In genomic region chr2:38142905-38143304, GRCm38 (mm10) we compare ENCODE assay signal across 20 mouse cellular contexts.
DNase-seq lines count a peak whose midpoint lies in the region; ATAC-seq lines count a peak whose summit lies in the region.
"Had no signal": no experiment of that assay in that cellular context is flagged by ENCODE, and none has a peak within 500 bp of the region (broad histone marks: within the 10 kb centered on the region; RNA-seq: fewer than 3 reads in every experiment).

No protein-coding gene starts in this region.

- WGBS in liver, embryonic 13.5 days (ENCODE audit: insufficient replicate concordance): 38% methylated on average over 5 of the region's 5 CpGs
- 51% methylated on average over 5 of the region's 5 CpGs for WGBS in liver, embryonic 11.5 days
- 15% methylated on average over 5 of the region's 5 CpGs for WGBS in forebrain, embryonic 16.5 days

- peak; percentile 23 for DNase-seq in embryo, embryonic 11 days
- no peak for DNase-seq in embryo, embryonic 10 days (ENCODE audit: low spot score)
- DNase-seq in liver, embryonic 13.5 days: no peak
- no peak for DNase-seq in liver, embryonic 11.5 days (ENCODE audit: low spot score)
- no peak for DNase-seq in ovary, postnatal 14 days (ENCODE audit: low spot score)
- no peak for DNase-seq in cerebellum, adult 8-10 months
- no peak for DNase-seq in layer of hippocampus, postnatal 14 days (ENCODE audit: low spot score in 2 of 2)
- DNase-seq: adrenal gland, postnatal 10 days; cerebellum, postnatal 14 days; gastrocnemius, adult 2 months; heart, adult 18-20 months; thymus, postnatal 14 days had no signal

- H3K9ac ChIP-seq in liver, embryonic 13.5 days: no peak overlapping the region
- no peak overlapping the region for H3K9ac ChIP-seq in liver, embryonic 11.5 days (ENCODE audit: low read depth, low read length)
- 0 out of 2 replicates have a peak overlapping the region, but pooled peaks have one; percentile 5 for H3K9ac ChIP-seq in forebrain, embryonic 16.5 days (replicated peaks; ENCODE audit: low read depth, low read length)
- H3K9ac ChIP-seq: embryonic facial prominence, embryonic 15.5 days; heart, embryonic 13.5 days; liver, embryonic 14.5 days; neural tube, embryonic 12.5 days had no signal

- no peak for ATAC-seq in liver, embryonic 13.5 days (ENCODE audit: low read depth)
- ATAC-seq in liver, embryonic 11.5 days (replicated peaks; ENCODE audit: low FRiP score): no peak
- peak; percentile 32 for ATAC-seq in forebrain, embryonic 16.5 days
- ATAC-seq: hindbrain, embryonic 16.5 days; intestine, embryonic 16.5 days had no signal

- H3K9me3 ChIP-seq in liver, embryonic 13.5 days (replicated peaks): no peaks in the 10 kb centered on the region
- no peaks in the 10 kb centered on the region for H3K9me3 ChIP-seq in liver, embryonic 11.5 days (ENCODE audit: control insufficient read depth, low read length)
- H3K9me3 ChIP-seq in forebrain, embryonic 16.5 days (ENCODE audit: control insufficient read depth, low read length): no peaks in the 10 kb centered on the region
- H3K9me3 ChIP-seq: embryonic facial prominence, embryonic 15.5 days; heart, embryonic 13.5 days; neural tube, embryonic 12.5 days had no signal

- no peak overlapping the region for H3K4me2 ChIP-seq in liver, embryonic 13.5 days
- no peak overlapping the region for H3K4me2 ChIP-seq in liver, embryonic 11.5 days
- H3K4me2 ChIP-seq in forebrain, embryonic 16.5 days (ENCODE audit: low read length): 0 out of 2 replicates have a peak overlapping the region, but pooled peaks have one; percentile 3
- H3K4me2 ChIP-seq: embryonic facial prominence, embryonic 15.5 days; heart, embryonic 13.5 days; neural tube, embryonic 12.5 days had no signal

- no peaks in the 10 kb centered on the region for H3K27me3 ChIP-seq in liver, embryonic 13.5 days
- no peaks in the 10 kb centered on the region for H3K27me3 ChIP-seq in liver, embryonic 11.5 days (replicated peaks; ENCODE audit: control insufficient read depth, insufficient read depth, low read length)
- H3K27me3 ChIP-seq in forebrain, embryonic 16.5 days (replicated peaks; ENCODE audit: control insufficient read depth, insufficient read depth, low read length): no peaks in the 10 kb centered on the region
- H3K27me3 ChIP-seq: embryonic facial prominence, embryonic 15.5 days; heart, embryonic 13.5 days; neural tube, embryonic 12.5 days had no signal

- no peaks in the 10 kb centered on the region for H3K36me3 ChIP-seq in liver, embryonic 13.5 days
- H3K36me3 ChIP-seq in liver, embryonic 11.5 days (ENCODE audit: control insufficient read depth, insufficient read depth, low read length): no peaks in the 10 kb centered on the region
- H3K36me3 ChIP-seq in forebrain, embryonic 16.5 days (ENCODE audit: control insufficient read depth, insufficient read depth): no peaks in the 10 kb centered on the region
- H3K36me3 ChIP-seq: embryonic facial prominence, embryonic 15.5 days; heart, embryonic 13.5 days; neural tube, embryonic 12.5 days had no signal

- H3K4me3 ChIP-seq in liver, embryonic 13.5 days (replicated peaks): no peak overlapping the region
- H3K4me3 ChIP-seq in liver, embryonic 11.5 days (ENCODE audit: low read depth, low read length): no peak overlapping the region
- H3K4me3 ChIP-seq in forebrain, embryonic 16.5 days (replicated peaks; ENCODE audit: low read length): no peak overlapping the region
- H3K4me3 ChIP-seq: embryonic facial prominence, embryonic 15.5 days; gastrocnemius, adult 2 months; heart, embryonic 13.5 days; neural tube, embryonic 12.5 days had no signal

- peak overlapping the region; percentile 63 for H3K27ac ChIP-seq in liver, embryonic 13.5 days
- H3K27ac ChIP-seq in liver, embryonic 11.5 days (ENCODE audit: low read depth, low read length): no peak overlapping the region
- H3K27ac ChIP-seq in forebrain, embryonic 16.5 days (ENCODE audit: low read length): peak overlapping the region; percentile 65
- H3K27ac ChIP-seq: embryonic facial prominence, embryonic 15.5 days; gastrocnemius, adult 2 months; heart, embryonic 13.5 days; liver, embryonic 14.5 days; macrophage; neural tube, embryonic 12.5 days had no signal

- peaks cover 40% of the 10 kb centered on the region for H3K4me1 ChIP-seq in liver, embryonic 13.5 days (replicated peaks)
- H3K4me1 ChIP-seq in liver, embryonic 11.5 days (replicated peaks; ENCODE audit: control insufficient read depth, insufficient read depth, low read length): peaks cover 9% of the 10 kb centered on the region; the same call in 1 of the 2 replicates
- H3K4me1 ChIP-seq in forebrain, embryonic 16.5 days (replicated peaks; ENCODE audit: control insufficient read depth, insufficient read depth, low read length): peaks cover 18% of the 10 kb centered on the region
